Mouse (Mus musculus) left cerebral cortex, postnatal 10 days (tissue): ENCODE measurements around the gene Fhad1. TPM values are rescaled to one million over a fixed set of nuclear protein-coding genes. Genes with fewer than 3 reads are reported as not detected.
"Not testable (repeated sequence)": the region's sequence is repeated elsewhere in the genome, so short reads cannot be mapped to it uniquely, and the experiment has no call there.

Experiments used
- DNase-seq, 2 experiments: peaks; one replicate each; pipeline ENCODE4 v3.0.0; 2021 to 2022; ENCODE audit warnings: low spot score in 2 of 2, mixed read lengths in 1 of 2; ENCODE audit errors: extremely low spot score in 1 of 2
- intact Hi-C: fragments of 180-260 bp; cut with DNase I; formaldehyde crosslinking; loops from one replicate; pipeline ENCODE4 v1.15.1; 2025
- total RNA-seq, 2 experiments: library from RNA; stranded (reverse); gene quantifications; 2 replicates each; pipeline ENCODE4 v1.2.3; 2021

The Fhad1 gene
- 1 to 10 TPM; 2.3 to 2.7 TPM for total RNA-seq

GRCm38 (mm10) chr4:142014659-142015608 is at the start of gene Fhad1:
Fhad1 (minus strand) TSS chr4:142015082.
- intact Hi-C loops: no loop called here
- peak in 1 of 2 experiments; percentile 82 for DNase-seq

GRCm38 (mm10) chr4:142063057-142063534 is 48.2 kb upstream of the Fhad1 start:
- no peak for DNase-seq
- intact Hi-C loops: no loop called here

- intact Hi-C loops: no loop called here
- DNase-seq: peak in 1 of 2 experiments; percentile 22
Observed at GRCm38 (mm10) chr4:142061485-142062240, 46.8 kb upstream of the Fhad1 start.

- intact Hi-C loops: no loop called here
- DNase-seq: no peak
Observed at GRCm38 (mm10) chr4:142060455-142061378, 45.8 kb upstream of the Fhad1 start.

- no peak for DNase-seq
- intact Hi-C loops: no loop called here
Observed at GRCm38 (mm10) chr4:142059841-142060193, 44.9 kb upstream of the Fhad1 start.

GRCm38 (mm10) chr4:142059113-142059840 is 44.4 kb upstream of the Fhad1 start:
- intact Hi-C loops: no loop called here
- DNase-seq: no peak

GRCm38 (mm10) chr4:142057529-142058216 is 42.8 kb upstream of the Fhad1 start:
- intact Hi-C loops: no loop called here
- DNase-seq: peak in 1 of 2 experiments; percentile 59

GRCm38 (mm10) chr4:142055600-142055999 is 40.7 kb upstream of the Fhad1 start:
- no peak for DNase-seq
- intact Hi-C loops: no loop called here

- intact Hi-C loops: no loop called here
- no peak for DNase-seq
Observed at GRCm38 (mm10) chr4:142054580-142054979, 39.7 kb upstream of the Fhad1 start.

GRCm38 (mm10) chr4:142053661-142054448 is 39.0 kb upstream of the Fhad1 start:
- DNase-seq: no peak

GRCm38 (mm10) chr4:142053261-142053660 is 38.4 kb upstream of the Fhad1 start:
- intact Hi-C loops: no loop called here

More at GRCm38 (mm10) chr4:142053661-142054448, 39.0 kb upstream of the Fhad1 start:
- intact Hi-C loops: no loop called here

GRCm38 (mm10) chr4:142052391-142053132 is 37.7 kb upstream of the Fhad1 start:
- intact Hi-C loops: no loop called here
- no peak for DNase-seq

More at GRCm38 (mm10) chr4:142053261-142053660, 38.4 kb upstream of the Fhad1 start:
- DNase-seq: no peak

- DNase-seq, intact Hi-C loops: not testable (repeated sequence)
Observed at GRCm38 (mm10) chr4:142051883-142052282, 37.0 kb upstream of the Fhad1 start.

- intact Hi-C loops: no loop called here
- no peak for DNase-seq
Observed at GRCm38 (mm10) chr4:142049963-142050362, 35.1 kb upstream of the Fhad1 start.

GRCm38 (mm10) chr4:142048391-142048790 is 33.5 kb upstream of the Fhad1 start:
- intact Hi-C loops: no loop called here
- no peak for DNase-seq

GRCm38 (mm10) chr4:142047005-142047404 is 32.1 kb upstream of the Fhad1 start:
- DNase-seq: no peak
- intact Hi-C loops: no loop called here
